Comparison of ENCODE assay signal across 10 mouse cellular contexts in the genomic region with DNA sequence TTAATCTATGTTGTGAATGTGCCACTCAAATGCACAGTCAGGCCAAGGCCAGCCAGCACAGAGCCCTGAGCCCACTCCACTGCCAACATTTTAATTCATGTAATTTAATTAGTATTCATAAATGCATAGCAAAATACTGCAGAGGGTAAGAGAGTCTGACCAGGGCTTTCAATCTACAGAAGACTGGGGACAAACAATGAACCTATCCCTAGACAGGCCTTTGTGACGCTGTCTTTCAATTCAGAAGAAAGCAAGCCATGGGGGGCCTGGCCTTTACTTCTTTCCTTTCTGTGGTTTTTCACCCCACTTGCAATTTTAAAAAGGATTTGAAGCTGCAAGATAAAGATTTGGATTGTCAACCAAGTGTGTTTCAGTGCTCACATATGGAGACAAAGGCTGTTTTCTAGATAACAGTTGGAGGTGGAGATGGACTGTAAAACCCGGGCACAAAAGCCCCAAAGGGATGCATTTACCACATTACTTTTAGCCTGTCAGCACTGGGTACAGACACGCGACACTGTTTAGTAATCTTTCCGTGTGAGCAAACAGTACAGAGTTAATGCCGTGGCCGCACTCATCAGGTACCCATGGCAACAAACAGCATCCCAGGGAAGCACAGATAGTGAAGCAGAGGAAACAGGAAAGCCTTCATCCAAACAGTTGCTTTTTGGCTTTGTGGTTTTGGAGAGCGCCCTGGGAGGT. TPM values are rescaled to one million over a fixed set of nuclear protein-coding genes. Genes with fewer than 3 reads are reported as not detected.
DNase-seq lines count a peak whose midpoint lies in the region; ATAC-seq and TF ChIP-seq lines count a peak whose summit lies in the region.
"Had no signal": no experiment of that assay in that cellular context is flagged by ENCODE, and none has a peak within 500 bp of the region (broad histone marks: within the 10 kb centered on the region; RNA-seq: fewer than 3 reads in every experiment).

No protein-coding gene starts in this region.

- no peaks in the 10 kb centered on the region for H3K27me3 ChIP-seq in embryonic facial prominence, embryonic 12.5 days
- H3K27me3 ChIP-seq in hindbrain, embryonic 15.5 days, result no peaks in the 10 kb centered on the region
- H3K27me3 ChIP-seq in midbrain, embryonic 16.5 days (ENCODE audit: control insufficient read depth, insufficient read depth, low read depth, low read length), result peaks cover 3% of the 10 kb centered on the region
- H3K27me3 ChIP-seq: stomach, embryonic 15.5 days had no signal

- no peak for TF ChIP-seq CTCF in brain, embryonic 14.5 days (IDR thresholded peaks at IDR 0.05; ENCODE audit: borderline replicate concordance, extremely low read depth, insufficient read depth, insufficient read length)

- H3K27ac ChIP-seq in embryonic facial prominence, embryonic 12.5 days, result no peak overlapping the region
- H3K27ac ChIP-seq in hindbrain, embryonic 15.5 days (replicated peaks), result peak overlapping the region; percentile 17
- H3K27ac ChIP-seq in midbrain, embryonic 16.5 days (ENCODE audit: low read length), result peak overlapping the region; percentile 76
- H3K27ac ChIP-seq: liver, embryonic 14.5 days; stomach, embryonic 15.5 days had no signal

- no peaks in the 10 kb centered on the region for H3K9me3 ChIP-seq in embryonic facial prominence, embryonic 12.5 days
- no peaks in the 10 kb centered on the region for H3K9me3 ChIP-seq in hindbrain, embryonic 15.5 days
- H3K9me3 ChIP-seq in midbrain, embryonic 16.5 days (replicated peaks; ENCODE audit: control insufficient read depth, low read length, poor library complexity, severe bottlenecking), result no peaks in the 10 kb centered on the region
- H3K9me3 ChIP-seq: stomach, embryonic 15.5 days had no signal

- 0 out of 2 replicates have a peak, but pooled peaks have one; percentile 28 for ATAC-seq in embryonic facial prominence, embryonic 12.5 days (ENCODE audit: insufficient number of reproducible peaks, insufficient read depth, low FRiP score, low TSS enrichment)
- peak; percentile 92 for ATAC-seq in hindbrain, embryonic 15.5 days (ENCODE audit: low FRiP score, low read depth)
- ATAC-seq in midbrain, embryonic 16.5 days, result peak; percentile 96
- ATAC-seq: intestine, embryonic 16.5 days had no signal

- TF ChIP-seq POLR2A in brain, embryonic 14.5 days (IDR thresholded peaks at IDR 0.05; ENCODE audit: borderline replicate concordance, extremely low read depth, insufficient read depth, insufficient read length, poor library complexity, severe bottlenecking), result no peak

- H3K4me3 ChIP-seq in embryonic facial prominence, embryonic 12.5 days, result no peak overlapping the region
- no peak overlapping the region for H3K4me3 ChIP-seq in hindbrain, embryonic 15.5 days
- H3K4me3 ChIP-seq in midbrain, embryonic 16.5 days (ENCODE audit: low read depth, low read length), result no peak overlapping the region
- H3K4me3 ChIP-seq: stomach, embryonic 15.5 days had no signal

- no peak overlapping the region for H3K4me2 ChIP-seq in embryonic facial prominence, embryonic 12.5 days (replicated peaks)
- H3K4me2 ChIP-seq in hindbrain, embryonic 15.5 days, result peak overlapping the region; percentile 16
- H3K4me2 ChIP-seq in midbrain, embryonic 16.5 days (ENCODE audit: low read length), result peak overlapping the region; percentile 2
- H3K4me2 ChIP-seq: stomach, embryonic 15.5 days had no signal

- intact Hi-C loops in heart, postnatal 25 days (cut with DNase I), result no loop called here

- H3K4me1 ChIP-seq in embryonic facial prominence, embryonic 12.5 days, result no peaks in the 10 kb centered on the region
- peaks cover 15% of the 10 kb centered on the region for H3K4me1 ChIP-seq in hindbrain, embryonic 15.5 days (replicated peaks)
- H3K4me1 ChIP-seq in midbrain, embryonic 16.5 days (ENCODE audit: control insufficient read depth, insufficient read depth, low read length), result peaks cover 16% of the 10 kb centered on the region
- H3K4me1 ChIP-seq: stomach, embryonic 15.5 days had no signal

- H3K9ac ChIP-seq in embryonic facial prominence, embryonic 12.5 days, result no peak overlapping the region
- no peak overlapping the region for H3K9ac ChIP-seq in hindbrain, embryonic 15.5 days
- H3K9ac ChIP-seq in midbrain, embryonic 16.5 days (ENCODE audit: low read depth, low read length), result no peak overlapping the region
- H3K9ac ChIP-seq: liver, embryonic 14.5 days; stomach, embryonic 15.5 days had no signal

- WGBS in embryonic facial prominence, embryonic 12.5 days, result 87% methylated on average over 8 of the region's 8 CpGs
- WGBS in hindbrain, embryonic 15.5 days, result 16% methylated on average over 8 of the region's 8 CpGs
- 6% methylated on average over 8 of the region's 8 CpGs for WGBS in midbrain, embryonic 16.5 days

- DNase-seq in brain, embryonic 14.5 days (ENCODE audit: low read depth), result peak; percentile 90
- no peak for DNase-seq in heart, postnatal 25 days (ENCODE audit: low spot score)
- no peak for DNase-seq in adrenal gland, adult 18-20 months (ENCODE audit: low spot score in 2 of 2)
- DNase-seq in kidney, postnatal 36 days, result no peak

- H3K36me3 ChIP-seq in embryonic facial prominence, embryonic 12.5 days, result peaks cover 93% of the 10 kb centered on the region
- no peaks in the 10 kb centered on the region for H3K36me3 ChIP-seq in hindbrain, embryonic 15.5 days
- H3K36me3 ChIP-seq in midbrain, embryonic 16.5 days (ENCODE audit: control insufficient read depth, insufficient read depth, low read length), result no peaks in the 10 kb centered on the region

RNA-seq across cellular contexts. Expression of gene Fn1, which starts 38.3 kb away (rescaled TPM):
- 72.1 and 113 TPM in 2 replicates for polyA plus RNA-seq in brain, embryonic 14.5 days (2012; rRNA removed)
- polyA plus RNA-seq in embryonic facial prominence, embryonic 12.5 days (2016; fragmentation: Nextera tagmentation; extraction: Ambion mirVana), result 233 and 238 TPM in 2 replicates
- polyA plus RNA-seq in hindbrain, embryonic 15.5 days (2015; fragmentation: Nextera tagmentation; extraction: Ambion mirVana), result 36.7 and 42.7 TPM in 2 replicates
- 26.0 and 28.8 TPM in 2 replicates for polyA plus RNA-seq in midbrain, embryonic 16.5 days (2015; fragmentation: Nextera tagmentation; extraction: Ambion mirVana)
- total RNA-seq in heart, postnatal 25 days (2021), result 10 to 100 TPM; 87.6 TPM
- total RNA-seq in adrenal gland, adult 18-20 months (2021), result 10 to 100 TPM; 19.0 to 70.8 TPM

RNA-seq across cellular contexts. Expression of gene Atic, which starts 57.7 kb away (rescaled TPM):
- polyA plus RNA-seq in brain, embryonic 14.5 days (2012; rRNA removed), result 40.8 and 41.2 TPM in 2 replicates
- polyA plus RNA-seq in embryonic facial prominence, embryonic 12.5 days (2016; fragmentation: Nextera tagmentation; extraction: Ambion mirVana), result 57.8 and 65.3 TPM in 2 replicates
- 30.1 and 33.6 TPM in 2 replicates for polyA plus RNA-seq in hindbrain, embryonic 15.5 days (2015; fragmentation: Nextera tagmentation; extraction: Ambion mirVana)
- 28.5 and 32.9 TPM in 2 replicates for polyA plus RNA-seq in midbrain, embryonic 16.5 days (2015; fragmentation: Nextera tagmentation; extraction: Ambion mirVana)
- total RNA-seq in heart, postnatal 25 days (2021), result 10 to 100 TPM; 18.4 to 21.2 TPM
- 10 to 100 TPM; 53.6 to 59.2 TPM for total RNA-seq in adrenal gland, adult 18-20 months (2021)

Comparison
In these comparisons a context has a peak if more than half of its experiments do, and no peak if none do; other contexts are left out.
1. ATAC-seq: peak in every context shown above with its lines; median percentile 96 in midbrain, embryonic 16.5 days; 92 in hindbrain, embryonic 15.5 days; 28 in embryonic facial prominence, embryonic 12.5 days.